Mouse (Mus musculus): ENCODE data around the gene Snrpd2. TPM values are rescaled to one million over a fixed set of nuclear protein-coding genes. Genes with fewer than 3 reads are reported as not detected.
A peak's percentile ranks its signal among the peaks of the same experiment; 100 is the strongest.

The Snrpd2 gene
- polyA plus RNA-seq, 1 experiment from 2014 or later: 139 TPM

GRCm38 (mm10) chr7:19154796-19155195 lies 5.3 kb downstream of the Snrpd2 start:
- Histone ChIP-seq H3K27me3 (peaks cover 14% of the 10 kb centered on the region), H3K36me3 (peaks cover 30% of the 10 kb centered on the region), H3K4me2 (replicated peaks) (no peak overlapping the region), H3K4me1 (peaks cover 27% of the 10 kb centered on the region), H3K9me3 (no peaks in the 10 kb centered on the region), H3K9ac (replicated peaks) (no peak overlapping the region), H3K27ac (replicated peaks) (no peak overlapping the region), H3K4me3 (no peak overlapping the region)
- WGBS: 84% methylated on average over 8 of the region's 8 CpGs
- no peak for ATAC-seq (ENCODE audit: low FRiP score, low read depth)

- Histone ChIP-seq H3K27me3 (peaks cover 25% of the 10 kb centered on the region), H3K36me3 (peaks cover 30% of the 10 kb centered on the region), H3K9ac (replicated peaks) (no peak overlapping the region), H3K9me3 (no peaks in the 10 kb centered on the region), H3K27ac (replicated peaks) (no peak overlapping the region), H3K4me3 (no peak overlapping the region), H3K4me2 (replicated peaks) (no peak overlapping the region), H3K4me1 (peaks cover 26% of the 10 kb centered on the region)
- WGBS: 60% methylated on average over 13 of the region's 13 CpGs
- ATAC-seq (ENCODE audit: low FRiP score, low read depth): no peak
Measured at GRCm38 (mm10) chr7:19155825-19156475, 6.4 kb downstream of the Snrpd2 start.

GRCm38 (mm10) chr7:19157160-19157800 lies 7.8 kb downstream of the Snrpd2 start:
- peak; percentile 79 for ATAC-seq (ENCODE audit: low FRiP score, low read depth)
- Histone ChIP-seq H3K4me3 (peak overlapping the region; percentile 14), H3K9ac (replicated peaks) (peak overlapping the region; percentile 40), H3K4me1 (peaks cover 22% of the 10 kb centered on the region), H3K27me3 (peaks cover 34% of the 10 kb centered on the region), H3K27ac (replicated peaks) (peak overlapping the region; percentile 68), H3K36me3 (peaks cover 19% of the 10 kb centered on the region), H3K4me2 (replicated peaks) (peak overlapping the region; percentile 42), H3K9me3 (no peaks in the 10 kb centered on the region)
- 6% methylated on average over 30 of the region's 30 CpGs for WGBS

GRCm38 (mm10) chr7:19158601-19159000 lies 9.1 kb downstream of the Snrpd2 start:
- no peak for ATAC-seq (ENCODE audit: low FRiP score, low read depth)
- no peak overlapping the region for H3K4me3 ChIP-seq
- WGBS: 68% methylated on average over 11 of the region's 11 CpGs
- H3K4me2 ChIP-seq (replicated peaks): no peak overlapping the region
- peaks cover 48% of the 10 kb centered on the region for H3K27me3 ChIP-seq
- peaks cover 22% of the 10 kb centered on the region for H3K4me1 ChIP-seq
- no peaks in the 10 kb centered on the region for H3K9me3 ChIP-seq
- no peak overlapping the region for H3K27ac ChIP-seq (replicated peaks)
- H3K36me3 ChIP-seq: peaks cover 6% of the 10 kb centered on the region
- no peak overlapping the region for H3K9ac ChIP-seq (replicated peaks)

GRCm38 (mm10) chr7:19159411-19159810 lies 9.9 kb downstream of the Snrpd2 start:
- Histone ChIP-seq H3K9me3 (no peaks in the 10 kb centered on the region), H3K4me2 (replicated peaks) (peak overlapping the region; percentile 53; the same call in 1 of the 2 replicates), H3K36me3 (no peaks in the 10 kb centered on the region), H3K9ac (replicated peaks) (no peak overlapping the region), H3K4me1 (peaks cover 28% of the 10 kb centered on the region), H3K27me3 (peaks cover 56% of the 10 kb centered on the region), H3K4me3 (no peak overlapping the region), H3K27ac (replicated peaks) (no peak overlapping the region)
- WGBS: 15% methylated on average over 18 of the region's 18 CpGs
- no peak for ATAC-seq (ENCODE audit: low FRiP score, low read depth)

GRCm38 (mm10) chr7:19160115-19160514 lies 10.6 kb downstream of the Snrpd2 start:
- Histone ChIP-seq H3K4me3 (peak overlapping the region; percentile 35), H3K4me1 (peaks cover 35% of the 10 kb centered on the region), H3K4me2 (replicated peaks) (peak overlapping the region; percentile 53), H3K9me3 (no peaks in the 10 kb centered on the region), H3K27ac (replicated peaks) (no peak overlapping the region), H3K36me3 (no peaks in the 10 kb centered on the region), H3K27me3 (peaks cover 63% of the 10 kb centered on the region), H3K9ac (replicated peaks) (peak overlapping the region; percentile 39)
- 2% methylated on average over 19 of the region's 20 CpGs for WGBS
- ATAC-seq (ENCODE audit: low FRiP score, low read depth): no peak

GRCm38 (mm10) chr7:19162928-19163327 lies 13.4 kb downstream of the Snrpd2 start:
- Histone ChIP-seq H3K4me3 (no peak overlapping the region), H3K9me3 (no peaks in the 10 kb centered on the region), H3K9ac (replicated peaks) (no peak overlapping the region), H3K36me3 (no peaks in the 10 kb centered on the region), H3K27me3 (peaks cover 75% of the 10 kb centered on the region), H3K4me1 (peaks cover 35% of the 10 kb centered on the region), H3K4me2 (replicated peaks) (no peak overlapping the region), H3K27ac (replicated peaks) (no peak overlapping the region)
- 83% methylated on average over 7 of the region's 7 CpGs for WGBS
- no peak for ATAC-seq (ENCODE audit: low FRiP score, low read depth)

- Histone ChIP-seq H3K4me2 (replicated peaks) (0 out of 2 replicates have a peak overlapping the region, but pooled peaks have one; percentile 19), H3K9me3 (no peaks in the 10 kb centered on the region), H3K9ac (replicated peaks) (no peak overlapping the region), H3K36me3 (no peaks in the 10 kb centered on the region), H3K4me1 (peaks cover 35% of the 10 kb centered on the region), H3K27me3 (peaks cover 77% of the 10 kb centered on the region), H3K4me3 (no peak overlapping the region), H3K27ac (replicated peaks) (no peak overlapping the region)
- WGBS: 28% methylated on average over 12 of the region's 12 CpGs
- no peak for ATAC-seq (ENCODE audit: low FRiP score, low read depth)
Measured at GRCm38 (mm10) chr7:19163752-19164151, 14.2 kb downstream of the Snrpd2 start.

GRCm38 (mm10) chr7:19164189-19164588 lies 14.7 kb downstream of the Snrpd2 start:
- 1% methylated on average over 6 of the region's 6 CpGs for WGBS
- Histone ChIP-seq H3K27ac (replicated peaks) (no peak overlapping the region), H3K4me1 (peaks cover 35% of the 10 kb centered on the region), H3K9me3 (no peaks in the 10 kb centered on the region), H3K4me2 (replicated peaks) (0 out of 2 replicates have a peak overlapping the region, but pooled peaks have one; percentile 19), H3K36me3 (no peaks in the 10 kb centered on the region), H3K9ac (replicated peaks) (no peak overlapping the region), H3K27me3 (peaks cover 74% of the 10 kb centered on the region), H3K4me3 (no peak overlapping the region)
- ATAC-seq (ENCODE audit: low FRiP score, low read depth): no peak

GRCm38 (mm10) chr7:19164978-19165377 lies 15.5 kb downstream of the Snrpd2 start:
- peaks cover 66% of the 10 kb centered on the region for H3K27me3 ChIP-seq
- H3K4me1 ChIP-seq: peaks cover 27% of the 10 kb centered on the region
- no peak for ATAC-seq (ENCODE audit: low FRiP score, low read depth)
- peak overlapping the region; percentile 19; the same call in 1 of the 2 replicates for H3K4me2 ChIP-seq (replicated peaks)
- no peak overlapping the region for H3K27ac ChIP-seq (replicated peaks)
- no peaks in the 10 kb centered on the region for H3K36me3 ChIP-seq
- 2% methylated on average over 13 of the region's 13 CpGs for WGBS
- 0 out of 2 replicates have a peak overlapping the region, but pooled peaks have one; percentile 24 for H3K9ac ChIP-seq (replicated peaks)
- H3K4me3 ChIP-seq: 0 out of 2 replicates have a peak overlapping the region, but pooled peaks have one; percentile 1
- H3K9me3 ChIP-seq: no peaks in the 10 kb centered on the region

GRCm38 (mm10) chr7:19165656-19166423 lies 16.3 kb downstream of the Snrpd2 start, which contains the start of gene Gipr:
Gipr (minus strand) TSS chr7:19166127.
- Histone ChIP-seq H3K4me3 (0 out of 2 replicates have a peak within 1 kb of the TSS, but pooled peaks have one; percentile 4), H3K27ac (replicated peaks) (no peak within 1 kb of the TSS; the same call in 1 of the 2 replicates)
- 15% methylated on average over 14 of the region's 14 CpGs for WGBS

More at GRCm38 (mm10) chr7:19165656-19166423, 16.3 kb downstream of the Snrpd2 start, which contains the start of gene Gipr:
- peaks cover 57% of the 10 kb centered on the region for H3K27me3 ChIP-seq
- H3K9me3 ChIP-seq: no peaks in the 10 kb centered on the region
- H3K4me2 ChIP-seq (replicated peaks): peak within 1 kb of the TSS; percentile 33
- H3K9ac ChIP-seq (replicated peaks): peak within 1 kb of the TSS; percentile 24; the same call in 1 of the 2 replicates
- peak; percentile 47; the same call in 1 of the 2 replicates for ATAC-seq (ENCODE audit: low FRiP score, low read depth)
- H3K36me3 ChIP-seq: no peaks in the 10 kb centered on the region
- H3K4me1 ChIP-seq: peaks cover 20% of the 10 kb centered on the region

Measured in midbrain, embryonic 12.5 days (tissue).